ENCODE assay signal across 25 mouse cellular contexts in the genomic region with DNA sequence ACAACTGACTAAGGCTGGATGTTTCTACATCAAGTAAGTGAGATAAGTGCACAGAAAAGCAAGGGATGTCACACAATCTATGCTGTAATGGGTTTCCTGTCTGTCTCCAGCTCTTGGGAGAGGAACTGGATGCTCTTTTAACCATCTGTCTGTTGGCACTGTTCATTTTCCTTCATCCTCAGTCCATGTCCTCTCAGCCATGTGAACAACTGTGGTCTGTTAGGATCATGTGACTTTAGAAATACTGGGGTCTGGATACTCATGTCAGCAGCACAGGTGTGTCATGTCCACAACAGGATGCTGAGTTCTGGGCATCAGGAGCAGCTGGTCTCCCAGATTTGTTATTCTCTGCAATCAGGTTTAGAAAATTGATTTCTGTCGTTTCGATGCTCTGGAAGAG. TPM values are rescaled to one million over a fixed set of nuclear protein-coding genes. Genes with fewer than 3 reads are reported as not detected.
DNase-seq lines count a peak whose midpoint lies in the region; ATAC-seq and TF ChIP-seq lines count a peak whose summit lies in the region.
"Had no signal": no experiment of that assay in that cellular context is flagged by ENCODE, and none has a peak within 500 bp of the region (broad histone marks: within the 10 kb centered on the region; RNA-seq: fewer than 3 reads in every experiment).

No protein-coding gene starts in this region.

- H3K27ac ChIP-seq in forebrain, postnatal 0 days (ENCODE audit: low read depth, low read length): no peak overlapping the region
- H3K27ac ChIP-seq in forebrain, embryonic 13.5 days: no peak overlapping the region
- H3K27ac ChIP-seq: embryonic facial prominence, embryonic 13.5 days; hindbrain, embryonic 13.5 days; hindbrain, postnatal 0 days had no signal

- no peak for TF ChIP-seq CTCF in forebrain, postnatal 0 days (IDR thresholded peaks at IDR 0.05; ENCODE audit: low read depth)

- no peaks in the 10 kb centered on the region for H3K4me1 ChIP-seq in forebrain, postnatal 0 days (ENCODE audit: insufficient read depth)
- no peaks in the 10 kb centered on the region for H3K4me1 ChIP-seq in forebrain, embryonic 13.5 days
- H3K4me1 ChIP-seq: embryonic facial prominence, embryonic 13.5 days; hindbrain, embryonic 13.5 days had no signal

- H3K36me3 ChIP-seq in forebrain, postnatal 0 days (ENCODE audit: insufficient read depth): no peaks in the 10 kb centered on the region
- H3K36me3 ChIP-seq in forebrain, embryonic 13.5 days (ENCODE audit: poor library complexity, severe bottlenecking): no peaks in the 10 kb centered on the region
- H3K36me3 ChIP-seq: embryonic facial prominence, embryonic 13.5 days; G1E; hindbrain, embryonic 13.5 days had no signal

- DNase-seq in forebrain, postnatal 0 days: peak; percentile 24
- DNase-seq in brain, adult 2 months (ENCODE audit: low read depth, low spot score): peak; percentile 15
- peak; percentile 10 to 31 for DNase-seq in layer of hippocampus, adult 8-10 months (ENCODE audit: low spot score in 2 of 2)
- peak; percentile 55 to 57 for DNase-seq in layer of hippocampus, postnatal 14 days (ENCODE audit: low spot score in 2 of 2)
- DNase-seq in left cerebral cortex, postnatal 14 days (ENCODE audit: low spot score in 2 of 2): no peak
- no peak for DNase-seq in left cerebral cortex, postnatal 10 days (ENCODE audit: extremely low spot score in 1 of 2, low spot score in 2 of 2)
- no peak for DNase-seq in cerebellum, adult 11 months
- DNase-seq: adrenal gland, postnatal 10 days; B cell, adult 2 months; cerebellum, adult 18-20 months; cerebellum, adult 9-11 months; cerebellum, postnatal 36 days; gastrocnemius, postnatal 10 days had no signal

- H3K9ac ChIP-seq in forebrain, postnatal 0 days: no peak overlapping the region
- no peak overlapping the region for H3K9ac ChIP-seq in forebrain, embryonic 13.5 days
- H3K9ac ChIP-seq: embryonic facial prominence, embryonic 13.5 days; hindbrain, embryonic 13.5 days had no signal

- no peaks in the 10 kb centered on the region for H3K9me3 ChIP-seq in forebrain, postnatal 0 days (ENCODE audit: low read length)
- no peaks in the 10 kb centered on the region for H3K9me3 ChIP-seq in forebrain, embryonic 13.5 days (replicated peaks)
- H3K9me3 ChIP-seq: embryonic facial prominence, embryonic 13.5 days; hindbrain, embryonic 13.5 days had no signal

- no peak overlapping the region for H3K4me3 ChIP-seq in forebrain, postnatal 0 days (ENCODE audit: low read depth, low read length)
- no peak overlapping the region for H3K4me3 ChIP-seq in forebrain, embryonic 13.5 days
- H3K4me3 ChIP-seq: embryonic facial prominence, embryonic 13.5 days; hindbrain, embryonic 13.5 days had no signal

- H3K4me2 ChIP-seq in forebrain, postnatal 0 days (ENCODE audit: low read depth): no peak overlapping the region
- H3K4me2 ChIP-seq in forebrain, embryonic 13.5 days: no peak overlapping the region
- H3K4me2 ChIP-seq: embryonic facial prominence, embryonic 13.5 days; hindbrain, embryonic 13.5 days had no signal

- no peak for ATAC-seq in forebrain, postnatal 0 days
- ATAC-seq in forebrain, embryonic 13.5 days: no peak
- ATAC-seq: CD4-positive, CD25-positive, alpha-beta regulatory T cell, adult 4 months; forebrain, embryonic 14.5 days; hindbrain, postnatal 0 days had no signal

- WGBS in forebrain, postnatal 0 days: 70% methylated on average over 2 of the region's 2 CpGs
- 82% methylated on average over 2 of the region's 2 CpGs for WGBS in forebrain, embryonic 13.5 days

- intact Hi-C loops in left cerebral cortex, postnatal 14 days (cut with DNase I): no loop called here
- intact Hi-C loops in left cerebral cortex, postnatal 10 days (cut with DNase I): no loop called here

- H3K27me3 ChIP-seq in forebrain, postnatal 0 days (ENCODE audit: insufficient read depth, low read length): no peaks in the 10 kb centered on the region
- no peaks in the 10 kb centered on the region for H3K27me3 ChIP-seq in forebrain, embryonic 13.5 days
- H3K27me3 ChIP-seq: embryonic facial prominence, embryonic 13.5 days; hindbrain, embryonic 13.5 days had no signal

RNA-seq across cellular contexts. Expression of gene Cyp2d34, which starts 35.6 kb away (rescaled TPM):
- total RNA-seq in forebrain, postnatal 0 days (2014; rRNA removed): not detected in 2 replicates
- polyA plus RNA-seq in forebrain, postnatal 0 days (2015; fragmentation: Nextera tagmentation; extraction: Ambion mirVana): not detected in 2 replicates
- not detected in 2 replicates for polyA plus RNA-seq in forebrain, embryonic 13.5 days (2015; fragmentation: Nextera tagmentation; extraction: Ambion mirVana)
- total RNA-seq in layer of hippocampus, adult 8-10 months (2022): not detected
- total RNA-seq in layer of hippocampus, postnatal 14 days (2021): not detected
- not detected for total RNA-seq in left cerebral cortex, postnatal 14 days (2021)
- not detected for total RNA-seq in left cerebral cortex, postnatal 10 days (2021)
- total RNA-seq: adrenal gland, postnatal 10 days; adrenal gland, postnatal 4 days; gastrocnemius, postnatal 10 days; gastrocnemius, postnatal 4 days; heart, postnatal 10 days; hematopoietic stem cell, adult 5-6 weeks; hindbrain, postnatal 0 days had no signal
- polyA plus RNA-seq: CD4-positive, CD25-positive, alpha-beta regulatory T cell, adult 4 months; embryonic facial prominence, embryonic 13.5 days; forebrain, embryonic 14.5 days; G1E; heart, embryonic 14.5 days; hindbrain, embryonic 13.5 days; hindbrain, postnatal 0 days had no signal

Comparison
In these comparisons a context has a peak if more than half of its experiments do, and no peak if none do; other contexts are left out.
1. DNase-seq: peak in forebrain, postnatal 0 days (single experiment), brain, adult 2 months (single experiment), layer of hippocampus, adult 8-10 months (2 of 2) and layer of hippocampus, postnatal 14 days (2 of 2); none in left cerebral cortex, postnatal 14 days (0 of 2), left cerebral cortex, postnatal 10 days (0 of 2) and cerebellum, adult 11 months (single experiment).